Mouse (Mus musculus): ENCODE data around the gene Nfx1. TPM values are rescaled to one million over a fixed set of nuclear protein-coding genes. Genes with fewer than 3 reads are reported as not detected.

The Nfx1 gene
- polyA plus RNA-seq, 1 experiment from 2014 or later = 27.9 TPM

DNA sequence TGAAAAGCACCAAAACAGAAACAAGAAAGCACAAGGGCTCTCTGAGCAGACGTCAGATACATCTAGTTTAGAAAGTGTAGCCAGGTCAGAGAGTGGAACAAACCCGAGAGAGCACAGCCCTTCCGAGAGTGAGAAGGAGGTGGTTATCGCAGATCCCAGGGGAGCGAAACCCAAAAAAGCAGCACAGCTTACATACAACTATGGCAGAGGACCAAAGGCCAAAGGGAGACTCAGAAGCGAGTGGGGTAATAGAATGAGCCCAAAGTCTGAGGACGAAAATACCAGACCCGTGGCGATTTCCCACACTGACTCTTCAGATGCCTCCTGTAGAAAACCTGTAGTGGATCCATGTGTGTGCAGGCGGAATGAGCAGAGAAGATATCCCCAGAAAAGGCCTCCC, 5.9 kb downstream of the Nfx1 start:
- Histone ChIP-seq H3K4me2 (no peak overlapping the region), H3K9me3 (replicated peaks) (no peaks in the 10 kb centered on the region), H3K4me1 (replicated peaks) (peaks cover 29% of the 10 kb centered on the region), H3K9ac (no peak overlapping the region), H3K27ac (replicated peaks) (no peak overlapping the region), H3K27me3 (no peaks in the 10 kb centered on the region), H3K4me3 (replicated peaks) (no peak overlapping the region), H3K36me3 (replicated peaks) (peaks cover 66% of the 10 kb centered on the region)
- WGBS (ENCODE audit: insufficient replicate concordance) = 86% methylated on average over 10 of the region's 10 CpGs
- no peak for ATAC-seq (ENCODE audit: insufficient read depth)

DNA sequence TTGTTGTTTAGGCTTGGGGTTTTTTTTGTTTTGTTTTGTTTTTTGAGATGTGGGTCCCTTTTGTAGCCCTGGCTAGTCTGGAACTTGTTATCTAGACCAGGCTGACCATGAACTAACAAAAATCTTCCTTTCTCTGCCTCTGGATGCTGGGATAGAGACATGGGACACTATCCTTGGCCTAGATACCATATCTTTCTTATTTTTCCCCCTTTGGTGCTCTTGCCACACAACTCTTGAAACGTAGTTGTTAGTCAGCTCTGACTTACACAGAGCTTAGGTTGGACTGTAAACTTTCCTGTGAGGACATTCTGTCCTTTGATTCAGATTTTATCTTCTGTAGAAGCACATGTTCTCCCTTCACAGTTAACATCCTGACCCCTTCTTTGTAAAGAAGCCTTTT, 8.7 kb downstream of the Nfx1 start:
- WGBS (ENCODE audit: insufficient replicate concordance) = 83% methylated on average over 1 of the region's 1 CpGs

GRCm38 (mm10) chr4:40982486-40982885, 11.8 kb downstream of the Nfx1 start:
- 55% methylated on average over 3 of the region's 3 CpGs for WGBS (ENCODE audit: insufficient replicate concordance)
- peaks cover 94% of the 10 kb centered on the region for H3K36me3 ChIP-seq (replicated peaks)
- H3K27ac ChIP-seq (replicated peaks) = no peak overlapping the region
- H3K27me3 ChIP-seq = no peaks in the 10 kb centered on the region
- H3K4me2 ChIP-seq = no peak overlapping the region
- no peak overlapping the region for H3K9ac ChIP-seq
- ATAC-seq (ENCODE audit: insufficient read depth) = no peak
- H3K9me3 ChIP-seq (replicated peaks) = no peaks in the 10 kb centered on the region
- H3K4me3 ChIP-seq (replicated peaks) = no peak overlapping the region
- peaks cover 7% of the 10 kb centered on the region; the same call in 1 of the 2 replicates for H3K4me1 ChIP-seq (replicated peaks)

More for the DNA sequence above, 8.7 kb downstream of the Nfx1 start:
- ATAC-seq (ENCODE audit: insufficient read depth) = no peak
- no peaks in the 10 kb centered on the region for H3K27me3 ChIP-seq
- no peak overlapping the region for H3K27ac ChIP-seq (replicated peaks)
- H3K4me2 ChIP-seq = no peak overlapping the region
- H3K36me3 ChIP-seq (replicated peaks) = peaks cover 84% of the 10 kb centered on the region
- H3K4me3 ChIP-seq (replicated peaks) = no peak overlapping the region
- H3K4me1 ChIP-seq (replicated peaks) = peaks cover 8% of the 10 kb centered on the region
- no peaks in the 10 kb centered on the region for H3K9me3 ChIP-seq (replicated peaks)
- no peak overlapping the region for H3K9ac ChIP-seq

- H3K4me1 ChIP-seq (replicated peaks) = peaks cover 7% of the 10 kb centered on the region; the same call in 1 of the 2 replicates
- H3K9me3 ChIP-seq (replicated peaks) = no peaks in the 10 kb centered on the region
- 79% methylated on average over 1 of the region's 1 CpGs for WGBS (ENCODE audit: insufficient replicate concordance)
- no peak overlapping the region for H3K27ac ChIP-seq (replicated peaks)
- no peak overlapping the region for H3K4me3 ChIP-seq (replicated peaks)
- H3K9ac ChIP-seq = no peak overlapping the region
- no peaks in the 10 kb centered on the region for H3K27me3 ChIP-seq
- ATAC-seq (ENCODE audit: insufficient read depth) = no peak
- H3K4me2 ChIP-seq = no peak overlapping the region
- peaks cover 93% of the 10 kb centered on the region for H3K36me3 ChIP-seq (replicated peaks)
Observed at GRCm38 (mm10) chr4:40983686-40984085, 13.0 kb downstream of the Nfx1 start.

DNA sequence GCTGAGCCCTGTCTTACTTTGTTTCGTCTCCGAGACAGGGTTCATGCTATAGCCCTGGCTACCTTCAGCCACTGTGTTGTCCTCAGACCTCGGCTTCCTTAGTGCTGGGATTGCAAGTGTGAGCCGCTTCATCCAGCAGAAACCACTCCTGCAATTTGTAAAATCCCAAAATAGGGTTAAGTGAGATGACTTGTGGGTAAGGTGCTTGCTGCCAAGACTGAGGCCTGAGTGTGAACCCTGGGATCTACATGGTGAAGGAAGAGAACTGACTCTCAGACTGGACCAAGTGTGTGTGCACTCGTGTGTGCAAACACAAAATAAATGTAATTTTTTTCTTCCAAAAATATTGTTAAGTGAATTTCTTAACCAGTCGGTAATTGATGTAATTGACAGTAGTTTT, 18.9 kb downstream of the Nfx1 start:
- H3K36me3 ChIP-seq (replicated peaks) = peaks cover 97% of the 10 kb centered on the region

GRCm38 (mm10) chr4:40996302-40996701, 25.6 kb downstream of the Nfx1 start:
- Histone ChIP-seq H3K4me1 (replicated peaks) (peaks cover 34% of the 10 kb centered on the region), H3K4me3 (replicated peaks) (no peak overlapping the region), H3K36me3 (replicated peaks) (peaks cover 98% of the 10 kb centered on the region), H3K27ac (replicated peaks) (0 out of 2 replicates have a peak overlapping the region, but pooled peaks have one; percentile 53), H3K27me3 (no peaks in the 10 kb centered on the region), H3K9ac (no peak overlapping the region), H3K9me3 (replicated peaks) (no peaks in the 10 kb centered on the region), H3K4me2 (no peak overlapping the region)
- ATAC-seq (ENCODE audit: insufficient read depth) = peak; percentile 47
- 59% methylated on average over 6 of the region's 6 CpGs for WGBS (ENCODE audit: insufficient replicate concordance)

More for the DNA sequence above, 18.9 kb downstream of the Nfx1 start:
- Histone ChIP-seq H3K9me3 (replicated peaks) (no peaks in the 10 kb centered on the region), H3K27ac (replicated peaks) (no peak overlapping the region), H3K4me2 (no peak overlapping the region), H3K4me1 (replicated peaks) (no peaks in the 10 kb centered on the region), H3K4me3 (replicated peaks) (no peak overlapping the region), H3K27me3 (no peaks in the 10 kb centered on the region), H3K9ac (no peak overlapping the region)
- no peak for ATAC-seq (ENCODE audit: insufficient read depth)
- WGBS (ENCODE audit: insufficient replicate concordance) = 76% methylated on average over 6 of the region's 6 CpGs

DNA sequence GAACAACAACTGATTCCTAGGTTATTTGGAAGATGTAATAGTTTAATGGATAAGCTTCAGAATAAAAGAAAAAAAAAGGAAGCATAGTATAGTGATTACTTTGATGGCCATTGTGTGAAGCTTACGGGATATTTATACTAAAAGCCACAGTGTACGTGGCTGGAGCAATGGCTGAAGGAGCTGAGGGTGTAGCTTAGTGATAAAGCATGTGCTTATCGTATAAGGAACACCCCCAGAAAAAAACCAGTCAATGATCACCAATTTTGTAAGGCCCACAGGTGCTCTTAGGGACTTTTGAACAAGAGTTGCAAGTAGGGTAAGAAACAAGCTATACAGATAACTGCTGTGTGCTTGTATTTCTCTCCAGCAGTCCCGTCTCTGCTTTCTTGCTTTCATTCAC, 27.2 kb downstream of the Nfx1 start:
- H3K9ac ChIP-seq = no peak overlapping the region
- H3K4me1 ChIP-seq (replicated peaks) = peaks cover 34% of the 10 kb centered on the region
- no peak overlapping the region for H3K4me3 ChIP-seq (replicated peaks)
- peak overlapping the region; percentile 6; the same call in 1 of the 2 replicates for H3K4me2 ChIP-seq
- 45% methylated on average over 4 of the region's 4 CpGs for WGBS (ENCODE audit: insufficient replicate concordance)
- H3K36me3 ChIP-seq (replicated peaks) = peaks cover 96% of the 10 kb centered on the region
- H3K9me3 ChIP-seq (replicated peaks) = no peaks in the 10 kb centered on the region
- no peaks in the 10 kb centered on the region for H3K27me3 ChIP-seq
- peak overlapping the region; percentile 53 for H3K27ac ChIP-seq (replicated peaks)
- ATAC-seq (ENCODE audit: insufficient read depth) = peak; percentile 78

DNA sequence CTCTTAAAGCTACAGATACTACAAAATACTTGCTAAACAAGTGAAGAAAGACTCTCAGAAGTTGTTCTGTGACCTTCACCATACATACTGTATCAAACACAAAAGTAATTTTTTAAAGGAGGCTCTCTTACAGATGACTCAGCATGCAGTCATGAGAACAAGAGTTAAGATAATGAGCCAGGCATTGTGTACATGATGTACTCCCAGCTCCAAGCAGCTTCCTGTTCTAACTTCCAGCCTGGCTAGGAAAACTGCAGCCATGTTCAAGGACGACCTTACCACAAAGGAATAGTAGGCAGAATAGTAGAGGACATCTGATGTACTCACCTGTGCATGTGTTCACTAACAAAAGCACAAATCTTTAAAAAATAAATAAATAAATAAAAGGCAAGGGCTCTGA, 29.6 kb downstream of the Nfx1 start:
- Histone ChIP-seq H3K27me3 (no peaks in the 10 kb centered on the region), H3K9ac (no peak overlapping the region), H3K36me3 (replicated peaks) (peaks cover 96% of the 10 kb centered on the region), H3K4me1 (replicated peaks) (peaks cover 33% of the 10 kb centered on the region), H3K4me2 (no peak overlapping the region), H3K9me3 (replicated peaks) (no peaks in the 10 kb centered on the region), H3K27ac (replicated peaks) (no peak overlapping the region), H3K4me3 (replicated peaks) (no peak overlapping the region)
- 46% methylated on average over 1 of the region's 1 CpGs for WGBS (ENCODE audit: insufficient replicate concordance)
- ATAC-seq (ENCODE audit: insufficient read depth) = no peak

- no peak overlapping the region for H3K4me2 ChIP-seq
- peaks cover 25% of the 10 kb centered on the region for H3K4me1 ChIP-seq (replicated peaks)
- H3K36me3 ChIP-seq (replicated peaks) = peaks cover 92% of the 10 kb centered on the region
- no peak overlapping the region for H3K27ac ChIP-seq (replicated peaks)
- H3K4me3 ChIP-seq (replicated peaks) = no peak overlapping the region
- no peak overlapping the region for H3K9ac ChIP-seq
- H3K9me3 ChIP-seq (replicated peaks) = no peaks in the 10 kb centered on the region
- H3K27me3 ChIP-seq = no peaks in the 10 kb centered on the region
- WGBS (ENCODE audit: insufficient replicate concordance) = 83% methylated on average over 9 of the region's 9 CpGs
- ATAC-seq (ENCODE audit: insufficient read depth) = no peak
Observed at GRCm38 (mm10) chr4:41000842-41001639, 30.3 kb downstream of the Nfx1 start.

DNA sequence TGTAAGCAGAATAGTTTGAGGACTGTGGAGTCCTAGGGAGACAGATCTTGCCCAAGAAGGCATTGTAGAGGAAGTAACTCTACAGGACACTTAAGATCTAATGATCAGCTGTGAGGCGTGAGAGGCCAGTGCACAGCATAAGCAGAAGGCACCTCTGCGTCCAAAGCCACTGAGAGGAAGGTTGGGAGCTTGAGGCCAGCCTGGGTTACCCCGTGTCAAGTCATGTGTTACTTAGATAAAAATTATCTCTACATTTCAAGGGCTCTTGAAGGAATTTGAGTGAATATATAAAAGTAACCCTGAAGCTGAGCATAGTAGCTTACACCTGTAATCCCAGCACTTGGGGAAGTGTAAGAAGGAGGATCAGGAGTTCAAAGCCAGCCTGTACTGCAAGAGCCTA, 42.6 kb downstream of the Nfx1 start:
- Histone ChIP-seq H3K27ac (replicated peaks) (peak overlapping the region; percentile 51; the same call in 1 of the 2 replicates), H3K9me3 (replicated peaks) (no peaks in the 10 kb centered on the region), H3K36me3 (replicated peaks) (peaks cover 82% of the 10 kb centered on the region), H3K9ac (no peak overlapping the region), H3K4me2 (0 out of 2 replicates have a peak overlapping the region, but pooled peaks have one; percentile 11), H3K4me3 (replicated peaks) (no peak overlapping the region), H3K27me3 (no peaks in the 10 kb centered on the region), H3K4me1 (replicated peaks) (peaks cover 21% of the 10 kb centered on the region)
- peak; percentile 77 for ATAC-seq (ENCODE audit: insufficient read depth)
- WGBS (ENCODE audit: insufficient replicate concordance) = 29% methylated on average over 3 of the region's 3 CpGs

- no peaks in the 10 kb centered on the region for H3K9me3 ChIP-seq (replicated peaks)
- H3K4me1 ChIP-seq (replicated peaks) = peaks cover 21% of the 10 kb centered on the region
- H3K9ac ChIP-seq = no peak overlapping the region
- H3K4me3 ChIP-seq (replicated peaks) = no peak overlapping the region
- no peaks in the 10 kb centered on the region for H3K27me3 ChIP-seq
- no peak overlapping the region for H3K27ac ChIP-seq (replicated peaks)
- ATAC-seq (ENCODE audit: insufficient read depth) = no peak
- 82% methylated on average over 5 of the region's 5 CpGs for WGBS (ENCODE audit: insufficient replicate concordance)
- H3K4me2 ChIP-seq = no peak overlapping the region
- H3K36me3 ChIP-seq (replicated peaks) = peaks cover 79% of the 10 kb centered on the region
Observed at GRCm38 (mm10) chr4:41015798-41016197, 45.1 kb downstream of the Nfx1 start.
